Mouse (Mus musculus): ENCODE results near the gene P2ry13. TPM values are rescaled to one million over a fixed set of nuclear protein-coding genes. Genes with fewer than 3 reads are reported as not detected.

P2ry13 gene
- polyA plus RNA-seq, 1 experiment = 4.1 TPM

- 53% methylated on average over 10 of the region's 10 CpGs for WGBS
- H3K27me3 ChIP-seq (ENCODE audit: control insufficient read depth, insufficient read depth, low read length) = no peaks in the 10 kb centered on the region
- DNase-seq = no peak
- H3K27ac ChIP-seq (ENCODE audit: insufficient read depth, low read length) = no peak overlapping the region; the same call in 1 of the 2 replicates
- H3K4me3 ChIP-seq (replicated peaks; ENCODE audit: insufficient read depth, low read depth, low read length) = no peak overlapping the region
- TF ChIP-seq POLR2A (IDR thresholded peaks at IDR 0.05; ENCODE audit: borderline replicate concordance, insufficient read depth, low read length) = no peak
- no peak for TF ChIP-seq CTCF (IDR thresholded peaks at IDR 0.05; ENCODE audit: borderline replicate concordance, insufficient read depth, low read depth, low read length)
- H3K4me1 ChIP-seq (ENCODE audit: control insufficient read depth, insufficient read depth, low read length) = no peaks in the 10 kb centered on the region
Observed at GRCm38 (mm10) chr3:59228730-59229551, 18.3 kb upstream of the P2ry13 start.

- no peaks in the 10 kb centered on the region for H3K27me3 ChIP-seq (ENCODE audit: control insufficient read depth, insufficient read depth, low read length)
Observed at GRCm38 (mm10) chr3:59227696-59228095, 17.0 kb upstream of the P2ry13 start.

GRCm38 (mm10) chr3:59225411-59225810 is 14.7 kb upstream of the P2ry13 start:
- no peaks in the 10 kb centered on the region for H3K4me1 ChIP-seq (ENCODE audit: control insufficient read depth, insufficient read depth, low read length)
- H3K27ac ChIP-seq (ENCODE audit: insufficient read depth, low read length) = no peak overlapping the region
- TF ChIP-seq CTCF (IDR thresholded peaks at IDR 0.05; ENCODE audit: borderline replicate concordance, insufficient read depth, low read depth, low read length) (no peak), POLR2A (IDR thresholded peaks at IDR 0.05; ENCODE audit: borderline replicate concordance, insufficient read depth, low read length) (no peak)
- H3K4me3 ChIP-seq (replicated peaks; ENCODE audit: insufficient read depth, low read depth, low read length) = no peak overlapping the region
- DNase-seq = no peak
- no peaks in the 10 kb centered on the region for H3K27me3 ChIP-seq (ENCODE audit: control insufficient read depth, insufficient read depth, low read length)

More at GRCm38 (mm10) chr3:59227696-59228095, 17.0 kb upstream of the P2ry13 start:
- TF ChIP-seq CTCF (IDR thresholded peaks at IDR 0.05; ENCODE audit: borderline replicate concordance, insufficient read depth, low read depth, low read length) (no peak), POLR2A (IDR thresholded peaks at IDR 0.05; ENCODE audit: borderline replicate concordance, insufficient read depth, low read length) (no peak)
- over 99% methylated on average over 9 of the region's 9 CpGs for WGBS
- Histone ChIP-seq H3K4me1 (ENCODE audit: control insufficient read depth, insufficient read depth, low read length) (no peaks in the 10 kb centered on the region), H3K27ac (ENCODE audit: insufficient read depth, low read length) (no peak overlapping the region), H3K4me3 (replicated peaks; ENCODE audit: insufficient read depth, low read depth, low read length) (no peak overlapping the region)
- DNase-seq = no peak

GRCm38 (mm10) chr3:59222303-59222702 is 11.6 kb upstream of the P2ry13 start:
- no peaks in the 10 kb centered on the region for H3K4me1 ChIP-seq (ENCODE audit: control insufficient read depth, insufficient read depth, low read length)
- no peak for DNase-seq
- WGBS = 94% methylated on average over 2 of the region's 2 CpGs
- no peak overlapping the region for H3K27ac ChIP-seq (ENCODE audit: insufficient read depth, low read length)
- H3K27me3 ChIP-seq (ENCODE audit: control insufficient read depth, insufficient read depth, low read length) = no peaks in the 10 kb centered on the region
- TF ChIP-seq CTCF (IDR thresholded peaks at IDR 0.05; ENCODE audit: borderline replicate concordance, insufficient read depth, low read depth, low read length) (no peak), POLR2A (IDR thresholded peaks at IDR 0.05; ENCODE audit: borderline replicate concordance, insufficient read depth, low read length) (no peak)
- no peak overlapping the region for H3K4me3 ChIP-seq (replicated peaks; ENCODE audit: insufficient read depth, low read depth, low read length)

- H3K27me3 ChIP-seq (ENCODE audit: control insufficient read depth, insufficient read depth, low read length) = no peaks in the 10 kb centered on the region
- TF ChIP-seq CTCF (IDR thresholded peaks at IDR 0.05; ENCODE audit: borderline replicate concordance, insufficient read depth, low read depth, low read length) (no peak), POLR2A (IDR thresholded peaks at IDR 0.05; ENCODE audit: borderline replicate concordance, insufficient read depth, low read length) (no peak)
- no peak overlapping the region for H3K4me3 ChIP-seq (replicated peaks; ENCODE audit: insufficient read depth, low read depth, low read length)
- WGBS = 92% methylated on average over 2 of the region's 2 CpGs
- DNase-seq = no peak
- H3K4me1 ChIP-seq (ENCODE audit: control insufficient read depth, insufficient read depth, low read length) = no peaks in the 10 kb centered on the region
- no peak overlapping the region for H3K27ac ChIP-seq (ENCODE audit: insufficient read depth, low read length)
Observed at GRCm38 (mm10) chr3:59219326-59219725, 8.6 kb upstream of the P2ry13 start.

GRCm38 (mm10) chr3:59217211-59217610 is 6.5 kb upstream of the P2ry13 start:
- Histone ChIP-seq H3K4me3 (replicated peaks; ENCODE audit: insufficient read depth, low read depth, low read length) (no peak overlapping the region), H3K4me1 (ENCODE audit: control insufficient read depth, insufficient read depth, low read length) (no peaks in the 10 kb centered on the region), H3K27ac (ENCODE audit: insufficient read depth, low read length) (no peak overlapping the region), H3K27me3 (ENCODE audit: control insufficient read depth, insufficient read depth, low read length) (no peaks in the 10 kb centered on the region)
- TF ChIP-seq CTCF (IDR thresholded peaks at IDR 0.05; ENCODE audit: borderline replicate concordance, insufficient read depth, low read depth, low read length) = no peak
- no peak for TF ChIP-seq POLR2A (IDR thresholded peaks at IDR 0.05; ENCODE audit: borderline replicate concordance, insufficient read depth, low read length)
- DNase-seq = no peak
- 94% methylated on average over 10 of the region's 10 CpGs for WGBS

- Histone ChIP-seq H3K27me3 (ENCODE audit: control insufficient read depth, insufficient read depth, low read length) (no peaks in the 10 kb centered on the region), H3K4me3 (replicated peaks; ENCODE audit: insufficient read depth, low read depth, low read length) (no peak overlapping the region), H3K27ac (ENCODE audit: insufficient read depth, low read length) (no peak overlapping the region), H3K4me1 (ENCODE audit: control insufficient read depth, insufficient read depth, low read length) (peaks cover 4% of the 10 kb centered on the region; the same call in 1 of the 2 replicates)
- DNase-seq = no peak
- TF ChIP-seq CTCF (IDR thresholded peaks at IDR 0.05; ENCODE audit: borderline replicate concordance, insufficient read depth, low read depth, low read length) = no peak
- no peak for TF ChIP-seq POLR2A (IDR thresholded peaks at IDR 0.05; ENCODE audit: borderline replicate concordance, insufficient read depth, low read length)
Observed at GRCm38 (mm10) chr3:59212404-59212803, 1.7 kb upstream of the P2ry13 start.

GRCm38 (mm10) chr3:59211784-59212183 is 1.1 kb upstream of the P2ry13 start:
- Histone ChIP-seq H3K4me1 (ENCODE audit: control insufficient read depth, insufficient read depth, low read length) (peaks cover 4% of the 10 kb centered on the region; the same call in 1 of the 2 replicates), H3K4me3 (replicated peaks; ENCODE audit: insufficient read depth, low read depth, low read length) (no peak overlapping the region), H3K27me3 (ENCODE audit: control insufficient read depth, insufficient read depth, low read length) (no peaks in the 10 kb centered on the region), H3K27ac (ENCODE audit: insufficient read depth, low read length) (no peak overlapping the region)
- TF ChIP-seq POLR2A (IDR thresholded peaks at IDR 0.05; ENCODE audit: borderline replicate concordance, insufficient read depth, low read length) = no peak
- no peak for TF ChIP-seq CTCF (IDR thresholded peaks at IDR 0.05; ENCODE audit: borderline replicate concordance, insufficient read depth, low read depth, low read length)
- 94% methylated on average over 8 of the region's 8 CpGs for WGBS
- no peak for DNase-seq
